Mouse (Mus musculus): ENCODE data around the gene Vpreb1.
"Not testable (repeated sequence)": the region's sequence is repeated elsewhere in the genome, so short reads cannot be mapped to it uniquely, and the experiment has no call there.

Vpreb1 gene

GRCm38 (mm10) chr16:16870617-16871331 is at the start of gene Vpreb1, which contains the start of gene Top3b:
Vpreb1 (minus strand) TSS chr16:16870843.
Top3b (plus strand) TSS chr16:16870736.
- peak; percentile 89 for DNase-seq

DNA sequence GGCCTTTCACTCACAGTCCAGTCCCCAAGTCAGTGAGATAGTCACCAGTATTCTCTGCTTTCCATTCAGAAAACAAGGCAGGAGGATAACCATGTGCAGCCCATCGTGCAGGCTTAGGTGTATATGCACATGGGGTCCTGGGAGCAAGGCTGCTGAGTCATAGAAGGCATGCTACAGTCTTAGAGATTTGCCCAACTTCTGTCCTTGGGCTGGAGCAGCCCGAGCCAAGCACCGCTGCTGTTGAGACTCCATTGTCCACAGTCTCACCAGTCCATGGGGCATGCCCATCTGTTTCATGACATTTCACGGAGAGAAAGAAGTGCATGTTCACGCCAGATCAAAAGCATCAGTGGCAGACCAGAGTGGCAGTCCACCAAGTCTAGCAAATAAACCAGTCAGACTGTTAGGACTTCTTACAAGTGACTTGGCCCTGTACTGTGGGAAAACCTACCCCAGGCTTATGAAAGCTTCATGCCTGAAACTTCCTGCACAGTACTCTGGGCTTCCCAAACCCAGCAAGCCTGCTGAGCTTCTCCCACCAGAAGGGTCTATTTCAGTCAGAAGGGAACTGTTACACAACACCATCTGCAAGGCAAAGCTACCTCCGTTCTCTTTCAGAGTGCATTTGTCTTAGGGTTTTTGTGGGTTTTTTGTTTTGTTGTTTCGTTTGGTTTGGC is 47.9 kb upstream of the Vpreb1 start:
- no peak for DNase-seq

DNA sequence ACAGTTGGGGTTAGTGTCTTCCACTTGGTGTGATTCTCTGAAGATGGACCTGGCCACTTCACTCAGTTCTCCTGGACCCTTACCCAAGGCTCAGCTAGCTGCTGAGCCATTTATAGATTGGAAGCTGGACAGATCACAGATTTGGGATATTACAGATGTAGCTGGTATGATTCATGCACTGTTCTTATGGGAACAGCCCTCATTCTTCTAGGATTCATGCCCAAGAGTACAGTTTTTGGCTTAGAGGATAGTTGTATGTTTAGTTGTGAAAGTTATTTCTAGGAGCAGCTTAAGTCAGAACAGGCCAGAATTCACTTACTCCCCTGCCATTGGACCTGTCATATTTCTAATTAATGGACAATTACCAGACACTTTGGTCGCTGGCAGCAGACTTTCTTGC is 42.8 kb upstream of the Vpreb1 start:
- no peak for DNase-seq

DNA sequence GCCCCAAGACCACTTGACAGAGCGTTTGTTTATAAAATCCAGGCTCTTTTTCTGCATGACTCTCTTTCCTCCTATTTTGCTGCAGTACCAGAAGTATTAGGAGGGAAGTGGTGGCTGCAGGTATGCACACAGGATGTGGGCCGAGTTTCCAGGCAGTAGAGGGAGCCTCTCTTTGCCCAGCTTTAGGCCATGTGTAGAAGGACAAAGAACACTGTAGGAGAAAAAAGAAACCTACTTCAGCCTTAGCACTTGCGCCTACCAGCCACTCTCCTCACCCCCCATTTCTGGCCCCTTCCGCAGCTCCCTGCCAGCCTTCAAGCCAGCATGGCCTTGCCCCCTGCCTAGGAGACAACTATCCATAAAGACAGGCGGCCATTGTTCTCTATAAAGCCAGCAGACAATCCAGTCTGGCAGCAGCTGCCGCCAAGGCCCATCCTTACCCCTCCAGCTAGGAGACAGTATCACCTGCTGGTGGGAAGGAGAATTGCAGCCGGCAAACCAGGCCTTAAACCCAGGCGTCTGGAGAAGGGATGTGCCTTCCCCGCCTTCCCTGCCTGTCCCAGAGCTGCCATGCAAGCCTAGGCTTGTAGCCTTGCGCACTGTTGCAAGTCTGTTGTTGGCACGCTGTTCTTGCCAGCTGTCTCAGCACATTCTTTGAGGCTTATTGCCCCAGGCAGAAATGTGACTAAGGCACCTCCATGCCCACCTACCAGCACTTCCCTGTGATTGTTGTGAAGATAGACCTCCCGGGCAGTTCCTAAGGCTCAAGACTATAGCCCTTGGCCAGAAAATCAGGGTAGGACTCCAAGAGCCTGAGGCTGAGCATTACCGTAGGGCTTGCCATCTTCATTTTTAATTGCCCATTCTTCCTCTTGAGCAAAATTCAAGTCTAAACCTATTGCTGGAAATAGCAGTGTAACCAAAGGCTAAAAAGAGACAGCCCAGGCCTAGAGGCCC is 41.3 kb upstream of the Vpreb1 start:
- DNase-seq: peak; percentile 65

DNA sequence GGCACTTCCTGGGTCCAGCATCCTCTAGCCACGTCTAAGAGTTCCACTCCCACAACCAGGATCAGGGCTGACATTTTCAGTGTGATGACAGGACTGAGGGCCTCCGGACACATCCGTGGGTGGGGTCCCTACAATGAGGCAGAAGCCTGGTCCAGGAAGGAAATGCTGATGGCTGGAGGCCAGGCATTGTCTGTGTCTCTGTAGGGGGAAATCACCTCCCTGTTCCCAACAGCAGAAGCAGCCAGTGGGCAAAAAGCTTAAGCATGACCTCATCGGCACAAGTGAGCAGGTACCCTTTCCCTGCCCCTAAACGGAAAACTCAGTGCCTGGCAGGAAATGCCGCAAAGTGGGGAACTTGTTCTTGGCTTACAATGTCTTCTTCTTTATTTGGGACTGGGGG is 37.2 kb upstream of the Vpreb1 start:
- DNase-seq: peak; percentile 89

- DNase-seq: no peak
These were observed 32.5 kb upstream of the Vpreb1 start for GRCm38 (mm10) chr16:16903188-16903587.

- DNase-seq: no peak
These were observed 31.7 kb upstream of the Vpreb1 start for GRCm38 (mm10) chr16:16902329-16902728.

GRCm38 (mm10) chr16:16897056-16897584 is 26.5 kb upstream of the Vpreb1 start:
- no peak for DNase-seq

- peak; percentile 93 for DNase-seq
These were observed 25.9 kb upstream of the Vpreb1 start, which contains the start of gene Ppm1f for GRCm38 (mm10) chr16:16896382-16897055. Ppm1f (plus strand) TSS chr16:16896469.

GRCm38 (mm10) chr16:16896015-16896381 is 25.4 kb upstream of the Vpreb1 start:
- no peak for DNase-seq

DNA sequence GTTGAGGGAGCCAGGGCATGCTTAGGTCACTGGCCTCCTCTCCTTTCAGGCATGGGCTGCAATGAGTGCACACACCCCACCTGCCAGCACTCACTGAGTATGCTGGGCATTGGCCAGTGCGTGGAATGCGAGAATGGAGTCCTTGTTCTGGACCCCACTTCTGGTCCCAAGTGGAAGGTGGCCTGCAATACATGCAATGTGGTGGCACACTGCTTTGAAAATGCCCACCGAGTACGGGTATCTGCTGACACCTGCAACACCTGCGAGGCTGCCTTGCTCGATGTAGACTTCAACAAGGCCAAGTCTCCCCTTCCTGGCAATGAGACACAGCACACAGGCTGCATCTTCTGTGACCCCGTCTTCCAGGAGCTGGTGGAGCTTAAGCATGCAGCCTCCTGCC is 21.7 kb upstream of the Vpreb1 start:
- DNase-seq: no peak

- no peak for DNase-seq
These were observed 17.7 kb upstream of the Vpreb1 start for GRCm38 (mm10) chr16:16888341-16888740.

DNA sequence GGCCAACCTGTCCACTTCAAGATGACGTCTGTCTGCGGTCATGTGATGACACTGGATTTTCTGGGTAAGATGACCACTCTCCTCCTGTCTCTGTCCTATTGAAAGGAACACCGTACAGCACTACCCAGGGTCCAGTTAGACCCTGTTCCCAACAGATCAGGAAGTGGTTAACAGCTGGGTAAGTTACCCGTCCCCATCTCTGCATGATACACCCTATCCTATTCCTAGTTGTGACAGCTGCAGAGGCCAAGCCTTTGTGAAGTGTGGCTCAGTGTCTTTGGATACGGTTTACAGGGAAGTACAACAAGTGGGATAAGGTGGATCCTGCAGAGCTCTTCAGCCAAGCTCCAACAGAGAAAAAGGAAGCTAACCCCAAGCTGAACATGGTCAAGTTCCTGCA is 8.4 kb upstream of the Vpreb1 start:
- DNase-seq: no peak

GRCm38 (mm10) chr16:16870241-16870616 is 414 bp downstream of the Vpreb1 start:
- DNase-seq: no peak

- DNase-seq: peak; percentile 93
These were observed 4.7 kb downstream of the Vpreb1 start for GRCm38 (mm10) chr16:16865696-16866561.

DNA sequence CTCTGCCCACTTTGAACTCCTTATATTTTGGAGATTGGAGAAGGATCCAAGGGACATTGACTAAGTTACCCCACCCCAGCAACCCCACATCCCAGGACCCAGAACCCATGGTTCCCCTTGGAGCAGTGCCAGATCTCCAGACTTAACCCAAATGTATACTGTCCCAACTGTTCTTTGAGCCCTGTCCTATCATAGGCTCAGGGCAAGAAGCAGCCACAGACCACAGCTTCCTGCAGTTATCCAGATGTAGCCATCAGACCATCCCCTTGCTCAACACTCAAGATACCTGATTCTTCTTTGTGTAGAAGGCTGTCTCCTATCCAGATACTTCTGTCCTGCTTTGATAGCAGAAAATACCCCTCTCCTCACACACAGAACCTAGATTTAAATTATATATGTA is 5.4 kb downstream of the Vpreb1 start:
- DNase-seq: no peak

GRCm38 (mm10) chr16:16863978-16864377 is 6.7 kb downstream of the Vpreb1 start, which contains the start of gene Igll1:
Igll1 (minus strand) TSS chr16:16863985.
- no peak for DNase-seq

DNA sequence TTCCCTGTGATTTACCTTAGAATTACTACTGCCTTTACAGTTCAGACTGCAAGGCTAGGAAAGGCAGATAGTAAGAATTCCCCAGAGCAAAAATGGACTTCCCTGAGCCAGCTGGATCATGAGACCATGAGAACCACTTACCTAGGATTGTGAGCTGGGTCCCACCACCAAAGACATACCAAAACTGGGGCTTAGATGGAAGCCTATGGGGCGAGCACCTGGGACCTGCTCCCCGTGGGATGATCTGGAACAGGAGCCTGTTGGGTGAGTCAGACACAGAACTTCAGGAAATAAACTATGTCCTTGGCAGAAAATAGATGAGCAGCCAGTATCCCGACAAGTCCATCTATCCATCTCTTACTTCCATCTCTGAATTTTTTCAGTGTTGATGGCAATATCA is 8.4 kb downstream of the Vpreb1 start:
- no peak for DNase-seq

- no peak for DNase-seq
These were observed 13.7 kb downstream of the Vpreb1 start for GRCm38 (mm10) chr16:16856731-16857476.

- DNase-seq: not testable (repeated sequence)
These were observed 14.6 kb downstream of the Vpreb1 start for GRCm38 (mm10) chr16:16856054-16856453.

DNA sequence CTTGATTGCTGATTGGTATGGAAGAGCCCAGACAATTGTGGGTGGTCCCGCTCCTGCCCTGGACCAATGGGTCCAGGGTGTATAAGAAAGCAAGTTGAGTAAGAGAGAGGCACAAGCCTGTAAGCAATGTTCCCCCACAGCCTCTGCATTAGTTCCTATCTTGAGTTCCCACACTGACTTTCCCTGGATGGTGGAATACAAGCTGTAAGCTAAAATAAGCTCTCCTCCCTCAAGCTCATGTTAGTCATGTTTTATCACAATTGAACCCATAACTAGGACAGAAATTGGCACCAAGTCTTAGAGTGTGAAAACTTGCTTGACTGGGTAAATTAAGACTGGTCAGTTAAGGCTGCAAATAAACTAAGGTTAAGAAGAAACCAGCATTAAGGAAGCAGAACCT is 15.1 kb downstream of the Vpreb1 start:
- DNase-seq: no peak

All from kidney, adult 11 months (tissue).